Mouse (Mus musculus): ENCODE measurements around the gene Arfip1.

GRCm38 (mm10) chr3:84482121-84482520 is 100.3 kb downstream of the Arfip1 start:
- TF ChIP-seq CTCF (IDR thresholded peaks at IDR 0.05; ENCODE audit: extremely low read depth, insufficient read length, insufficient replicate concordance, low read depth, low read length) = no peak
- TF ChIP-seq POLR2A (IDR thresholded peaks at IDR 0.05; ENCODE audit: low read depth, low read length) = no peak
